Mouse (Mus musculus): ENCODE measurements at regions not wholly inside any gene's neighbourhood (a gene's known extent, or its start where the extent isn't known, plus 50 kb on each side); places are given as distances from the start of the nearest gene placed in this dataset.

DNA sequence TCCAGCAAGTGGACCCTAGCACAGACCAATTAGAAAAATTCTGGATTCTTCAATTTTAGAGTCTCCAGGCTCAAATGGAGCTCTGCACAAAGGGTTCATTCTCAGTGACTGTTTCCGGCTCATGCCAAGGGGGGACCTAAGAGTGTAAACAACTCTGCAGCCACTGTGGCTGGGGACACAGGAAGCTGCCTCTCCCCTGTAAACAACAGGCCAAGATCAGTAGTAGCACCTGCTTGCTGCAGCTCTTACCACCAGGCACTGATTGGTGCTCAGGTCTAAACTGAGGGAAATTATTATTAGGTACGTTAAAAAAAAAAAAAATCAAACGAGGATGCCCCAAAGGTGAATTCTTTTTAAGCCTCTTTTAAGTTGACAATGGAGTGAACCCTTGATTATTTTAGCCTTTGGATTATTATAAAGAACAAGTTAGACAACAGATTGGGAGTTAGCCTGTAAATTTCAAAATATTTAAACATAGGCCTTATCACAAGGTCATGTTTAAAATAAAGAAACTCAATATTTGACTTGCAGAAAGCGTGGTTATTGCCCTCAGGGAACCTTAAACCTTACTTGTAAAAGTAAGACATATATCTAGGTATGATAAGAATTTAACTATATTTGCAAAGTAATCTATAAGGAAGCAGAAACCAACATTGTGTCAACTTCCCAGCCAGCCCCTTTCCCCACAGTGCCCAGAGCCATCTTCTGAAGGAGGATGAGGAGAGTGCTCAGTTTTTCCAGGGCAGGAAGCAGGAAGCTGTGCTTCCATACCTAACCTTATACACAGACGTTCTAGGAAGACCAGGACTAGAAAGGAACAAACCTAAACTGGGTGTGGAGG, 104.2 kb upstream of the Fut8 start:
- Histone ChIP-seq H3K27ac (ENCODE audit: low read length) (no peak overlapping the region), H3K4me2 (replicated peaks; ENCODE audit: low read depth, low read length) (no peak overlapping the region), H3K9ac (replicated peaks; ENCODE audit: low read depth) (no peak overlapping the region), H3K36me3 (ENCODE audit: insufficient read depth, low read length) (no peaks in the 10 kb centered on the region), H3K9me3 (ENCODE audit: low read length) (no peaks in the 10 kb centered on the region), H3K4me1 (ENCODE audit: insufficient read depth, low read depth, low read length) (no peaks in the 10 kb centered on the region), H3K4me3 (ENCODE audit: low read depth, low read length) (no peak overlapping the region), H3K27me3 (replicated peaks; ENCODE audit: insufficient read depth, low read length) (no peaks in the 10 kb centered on the region)
- no peak for TF ChIP-seq EP300 (IDR thresholded peaks at IDR 0.05)
- TF ChIP-seq CTCF (IDR thresholded peaks at IDR 0.05), result no peak
- ATAC-seq, result no peak
- WGBS, result 42% methylated on average over 5 of the region's 5 CpGs
- DNase-seq (ENCODE audit: low spot score), result no peak

DNA sequence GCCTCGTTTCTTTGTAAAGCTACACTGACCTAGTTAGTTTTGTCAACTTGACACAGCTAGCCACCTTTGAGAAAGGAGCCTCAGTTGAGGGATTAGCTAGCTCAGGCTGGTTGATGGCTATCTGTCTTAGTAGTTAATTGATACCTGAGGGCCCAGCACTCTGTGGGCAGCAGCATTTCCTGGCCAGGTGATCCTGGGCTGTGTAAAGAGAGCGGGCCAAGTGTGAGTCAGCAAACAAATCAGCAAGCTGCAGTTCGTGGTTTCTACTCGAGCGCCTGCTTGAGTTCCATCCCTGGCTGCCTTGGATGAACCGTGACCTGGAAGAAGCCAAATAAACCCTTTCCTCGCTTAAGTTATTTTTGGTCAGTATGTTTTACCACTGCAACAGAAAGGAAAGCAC, 106.6 kb upstream of the Fut8 start:
- H3K4me2 ChIP-seq (replicated peaks; ENCODE audit: low read depth, low read length), result no peak overlapping the region
- H3K36me3 ChIP-seq (ENCODE audit: insufficient read depth, low read length), result no peaks in the 10 kb centered on the region
- no peak overlapping the region for H3K27ac ChIP-seq (ENCODE audit: low read length)
- no peak overlapping the region for H3K9ac ChIP-seq (replicated peaks; ENCODE audit: low read depth)
- WGBS, result 37% methylated on average over 7 of the region's 7 CpGs
- H3K9me3 ChIP-seq (ENCODE audit: low read length), result no peaks in the 10 kb centered on the region
- TF ChIP-seq EP300 (IDR thresholded peaks at IDR 0.05) (no peak), CTCF (IDR thresholded peaks at IDR 0.05) (no peak)
- H3K4me3 ChIP-seq (ENCODE audit: low read depth, low read length), result no peak overlapping the region
- ATAC-seq (peak; percentile 57), DNase-seq (ENCODE audit: low spot score) (peak; percentile 47)
- no peaks in the 10 kb centered on the region for H3K27me3 ChIP-seq (replicated peaks; ENCODE audit: insufficient read depth, low read length)
- no peaks in the 10 kb centered on the region for H3K4me1 ChIP-seq (ENCODE audit: insufficient read depth, low read depth, low read length)

DNA sequence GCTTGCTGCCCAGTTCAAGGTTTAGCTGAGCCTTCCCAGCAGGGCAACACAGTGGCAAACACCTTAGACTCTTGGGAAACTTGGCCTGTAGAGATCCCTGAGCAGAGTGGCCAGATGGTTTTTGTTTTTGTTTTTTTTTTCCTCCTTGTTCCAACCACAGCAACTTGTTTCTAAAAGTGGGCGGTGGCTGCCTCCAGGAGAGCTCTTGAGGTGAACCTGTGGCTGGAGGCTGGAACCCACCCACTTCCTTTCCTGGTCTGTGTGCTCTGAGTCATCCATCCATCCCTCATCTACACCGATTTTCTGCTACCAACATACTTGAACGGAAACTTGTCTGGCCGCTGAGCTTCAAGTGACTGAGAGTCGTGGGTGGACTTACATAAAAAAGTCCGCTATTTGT, 107.4 kb upstream of the Fut8 start:
- ATAC-seq, result peak; percentile 94

DNA sequence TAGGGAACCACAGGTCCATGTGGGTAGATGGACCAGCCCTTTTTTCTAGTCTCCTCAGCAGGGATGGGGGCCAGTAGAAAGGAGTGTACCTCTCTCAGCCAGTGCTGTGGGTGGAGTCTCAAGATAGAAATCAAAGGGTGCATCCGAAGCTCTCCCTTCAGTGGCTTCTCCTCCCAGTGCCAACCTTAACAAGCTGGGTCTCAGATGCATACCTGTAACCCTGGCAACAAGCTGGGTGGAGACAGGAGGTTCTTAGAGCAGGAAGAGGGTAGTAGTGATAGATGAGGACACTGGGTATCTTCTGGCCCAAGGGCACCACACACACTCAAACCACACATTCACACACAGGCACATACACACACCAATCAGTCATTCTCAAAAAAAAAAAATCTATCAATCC, 113.7 kb upstream of the Fut8 start:
- DNase-seq (ENCODE audit: low spot score) (no peak), ATAC-seq (no peak)
- 26% methylated on average over 1 of the region's 1 CpGs for WGBS
- H3K9ac ChIP-seq (replicated peaks; ENCODE audit: low read depth), result no peak overlapping the region
- H3K27me3 ChIP-seq (replicated peaks; ENCODE audit: insufficient read depth, low read length), result no peaks in the 10 kb centered on the region
- H3K36me3 ChIP-seq (ENCODE audit: insufficient read depth, low read length), result no peaks in the 10 kb centered on the region
- H3K27ac ChIP-seq (ENCODE audit: low read length), result no peak overlapping the region
- TF ChIP-seq EP300 (IDR thresholded peaks at IDR 0.05) (no peak), CTCF (IDR thresholded peaks at IDR 0.05) (no peak)
- no peak overlapping the region for H3K4me2 ChIP-seq (replicated peaks; ENCODE audit: low read depth, low read length)
- H3K4me1 ChIP-seq (ENCODE audit: insufficient read depth, low read depth, low read length), result no peaks in the 10 kb centered on the region
- H3K9me3 ChIP-seq (ENCODE audit: low read length), result no peaks in the 10 kb centered on the region
- no peak overlapping the region for H3K4me3 ChIP-seq (ENCODE audit: low read depth, low read length)

More for the DNA sequence above, 107.4 kb upstream of the Fut8 start:
- Histone ChIP-seq H3K36me3 (ENCODE audit: insufficient read depth, low read length) (no peaks in the 10 kb centered on the region), H3K9me3 (ENCODE audit: low read length) (no peaks in the 10 kb centered on the region), H3K4me3 (ENCODE audit: low read depth, low read length) (no peak overlapping the region), H3K4me2 (replicated peaks; ENCODE audit: low read depth, low read length) (no peak overlapping the region), H3K9ac (replicated peaks; ENCODE audit: low read depth) (no peak overlapping the region), H3K27me3 (replicated peaks; ENCODE audit: insufficient read depth, low read length) (no peaks in the 10 kb centered on the region), H3K27ac (ENCODE audit: low read length) (no peak overlapping the region), H3K4me1 (ENCODE audit: insufficient read depth, low read depth, low read length) (no peaks in the 10 kb centered on the region)
- peak; percentile 71 for TF ChIP-seq EP300 (IDR thresholded peaks at IDR 0.05)
- TF ChIP-seq CTCF (IDR thresholded peaks at IDR 0.05), result no peak
- peak; percentile 91 for DNase-seq (ENCODE audit: low spot score)
- 46% methylated on average over 6 of the region's 6 CpGs for WGBS

DNA sequence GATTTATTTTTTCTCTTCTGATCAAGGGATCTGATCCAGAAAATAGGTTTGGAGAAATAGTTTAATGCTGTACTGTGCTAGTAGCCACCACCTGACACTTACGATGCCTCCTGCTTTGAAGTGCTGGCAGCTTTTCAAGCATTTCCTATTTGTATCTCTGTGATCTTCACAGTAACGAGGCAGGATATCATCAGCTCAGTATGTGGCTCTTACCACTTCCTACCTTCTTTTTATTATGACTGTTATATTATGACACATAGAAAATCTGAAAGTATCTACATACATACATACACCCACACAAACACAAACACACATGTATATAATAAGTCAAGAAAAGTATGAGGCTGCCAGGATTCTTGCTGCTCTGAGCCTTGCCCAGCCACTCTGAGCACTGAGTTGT, 124.4 kb upstream of the Fut8 start:
- no peak overlapping the region for H3K27ac ChIP-seq (ENCODE audit: low read length)
- no peak overlapping the region for H3K9ac ChIP-seq (replicated peaks; ENCODE audit: low read depth)
- no peak for ATAC-seq
- TF ChIP-seq EP300 (IDR thresholded peaks at IDR 0.05), result no peak
- TF ChIP-seq CTCF (IDR thresholded peaks at IDR 0.05), result no peak
- H3K4me1 ChIP-seq (ENCODE audit: insufficient read depth, low read depth, low read length), result no peaks in the 10 kb centered on the region
- no peak overlapping the region for H3K4me2 ChIP-seq (replicated peaks; ENCODE audit: low read depth, low read length)
- H3K27me3 ChIP-seq (replicated peaks; ENCODE audit: insufficient read depth, low read length), result no peaks in the 10 kb centered on the region
- no peak overlapping the region for H3K4me3 ChIP-seq (ENCODE audit: low read depth, low read length)
- DNase-seq (ENCODE audit: low spot score), result no peak
- 57% methylated on average over 2 of the region's 2 CpGs for WGBS
- no peaks in the 10 kb centered on the region for H3K36me3 ChIP-seq (ENCODE audit: insufficient read depth, low read length)
- no peaks in the 10 kb centered on the region for H3K9me3 ChIP-seq (ENCODE audit: low read length)

DNA sequence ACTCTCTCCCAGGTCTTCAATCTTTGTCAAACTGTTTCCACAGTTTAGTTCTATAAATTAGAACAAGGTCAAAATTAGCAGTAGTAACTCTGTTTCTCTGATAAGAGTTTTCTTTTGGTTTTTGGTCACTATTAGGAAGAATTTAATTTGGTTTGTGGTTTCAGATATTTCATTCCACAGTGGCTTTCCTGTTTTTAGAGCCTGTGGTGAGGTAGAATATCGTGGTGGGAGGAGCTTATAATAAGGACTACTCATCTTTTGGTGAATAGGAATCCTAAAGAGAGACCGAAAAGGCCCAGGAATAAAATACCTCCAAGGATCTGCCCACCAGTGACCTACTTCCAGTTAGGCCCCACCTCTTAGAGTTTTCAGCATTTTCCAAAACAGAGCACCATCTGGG, 125.8 kb upstream of the Fut8 start:
- no peak for ATAC-seq
- H3K9ac ChIP-seq (replicated peaks; ENCODE audit: low read depth), result no peak overlapping the region
- H3K9me3 ChIP-seq (ENCODE audit: low read length), result no peaks in the 10 kb centered on the region
- H3K27me3 ChIP-seq (replicated peaks; ENCODE audit: insufficient read depth, low read length), result no peaks in the 10 kb centered on the region
- no peak overlapping the region for H3K4me2 ChIP-seq (replicated peaks; ENCODE audit: low read depth, low read length)
- TF ChIP-seq EP300 (IDR thresholded peaks at IDR 0.05) (no peak), CTCF (IDR thresholded peaks at IDR 0.05) (no peak)
- no peaks in the 10 kb centered on the region for H3K36me3 ChIP-seq (ENCODE audit: insufficient read depth, low read length)
- 66% methylated on average over 2 of the region's 2 CpGs for WGBS
- no peak for DNase-seq (ENCODE audit: low spot score)
- no peak overlapping the region for H3K4me3 ChIP-seq (ENCODE audit: low read depth, low read length)
- H3K4me1 ChIP-seq (ENCODE audit: insufficient read depth, low read depth, low read length), result no peaks in the 10 kb centered on the region
- H3K27ac ChIP-seq (ENCODE audit: low read length), result no peak overlapping the region
